Mouse (Mus musculus): ENCODE data around the gene Esyt2. TPM values are rescaled to one million over a fixed set of nuclear protein-coding genes. Genes with fewer than 3 reads are reported as not detected.
A peak's percentile ranks its signal among the peaks of the same experiment; 100 is the strongest.
"Not testable (repeated sequence)": the region's sequence is repeated elsewhere in the genome, so short reads cannot be mapped to it uniquely, and the experiment has no call there.

Gene Esyt2
- polyA plus RNA-seq, 1 experiment from 2014 or later: 12.1 TPM

DNA sequence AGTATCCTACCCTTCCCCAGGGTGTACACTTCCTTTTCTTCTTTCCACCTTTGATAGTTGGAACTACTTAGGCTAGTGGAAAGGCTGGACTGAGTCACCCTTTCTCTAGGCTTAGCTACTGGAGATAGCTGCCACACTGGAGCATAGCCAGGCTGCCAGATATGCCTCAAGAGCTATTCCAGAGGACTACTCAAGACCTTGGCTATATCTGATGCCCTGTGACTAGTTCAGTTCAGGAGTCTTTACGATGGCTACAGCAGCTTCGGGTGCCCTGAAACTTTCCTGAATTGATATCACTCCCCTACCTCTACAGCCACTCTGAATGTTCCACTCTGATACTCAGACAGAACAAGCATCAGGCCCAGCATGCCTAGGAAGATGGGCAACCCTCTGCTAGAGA is 16.2 kb upstream of the Esyt2 start:
- H3K9me3 ChIP-seq: no peaks in the 10 kb centered on the region
- no peak overlapping the region for H3K4me2 ChIP-seq
- no peak overlapping the region for H3K27ac ChIP-seq
- no peak overlapping the region for H3K9ac ChIP-seq
- H3K36me3 ChIP-seq (replicated peaks): no peaks in the 10 kb centered on the region
- peaks cover 13% of the 10 kb centered on the region for H3K4me1 ChIP-seq
- H3K27me3 ChIP-seq (replicated peaks): no peaks in the 10 kb centered on the region
- H3K4me3 ChIP-seq: no peak overlapping the region
- ATAC-seq (replicated peaks): no peak
- WGBS: 89% methylated on average over 2 of the region's 2 CpGs

DNA sequence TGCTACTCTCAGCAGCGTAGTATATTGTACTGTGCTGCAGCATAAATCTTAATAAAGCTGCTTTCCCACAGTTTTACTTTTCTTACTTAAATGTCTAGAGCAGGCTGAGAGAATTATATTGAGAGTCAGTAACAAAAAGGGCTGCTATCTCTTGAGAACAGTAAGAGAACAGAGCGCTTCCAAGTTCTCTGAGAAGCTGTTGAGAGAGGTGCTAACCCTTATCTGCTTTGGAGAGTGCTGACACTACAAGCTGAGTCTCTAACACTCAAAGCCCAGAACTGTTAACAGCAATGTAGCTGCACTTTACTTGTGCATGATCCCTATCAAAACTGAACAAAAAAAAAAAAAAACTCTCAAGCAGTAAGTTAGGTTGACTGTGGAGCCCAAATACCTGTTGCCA is 15.7 kb upstream of the Esyt2 start:
- H3K36me3 ChIP-seq (replicated peaks): no peaks in the 10 kb centered on the region
- H3K4me2 ChIP-seq: no peak overlapping the region
- no peak overlapping the region for H3K4me3 ChIP-seq
- no peaks in the 10 kb centered on the region for H3K27me3 ChIP-seq (replicated peaks)
- no peak overlapping the region for H3K9ac ChIP-seq
- no peak for ATAC-seq (replicated peaks)
- peaks cover 13% of the 10 kb centered on the region for H3K4me1 ChIP-seq
- 86% methylated on average over 2 of the region's 2 CpGs for WGBS
- H3K9me3 ChIP-seq: no peaks in the 10 kb centered on the region
- H3K27ac ChIP-seq: no peak overlapping the region

DNA sequence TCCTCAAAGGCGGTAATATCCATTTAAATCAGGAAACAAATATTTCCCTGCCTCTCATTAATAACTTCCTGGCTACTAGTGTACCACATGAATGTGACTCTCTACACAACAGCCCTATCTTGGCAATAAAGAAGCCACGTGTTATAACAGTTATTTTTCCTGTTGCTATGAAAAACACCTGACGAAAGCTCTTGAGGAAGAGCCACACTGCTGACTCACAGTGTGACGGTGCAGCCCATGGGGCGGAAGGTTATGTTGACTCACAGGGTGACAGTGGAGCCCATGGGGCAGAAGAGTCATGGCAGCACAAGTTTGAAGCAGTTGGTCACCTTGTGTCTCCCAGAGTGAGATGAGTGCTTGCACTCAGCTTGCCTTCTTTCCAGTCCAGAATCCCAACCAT is 11.5 kb upstream of the Esyt2 start:
- H3K27me3 ChIP-seq (replicated peaks): 0 out of 2 replicates have a peak, but pooled peaks cover 2% of the 10 kb centered on the region
- no peaks in the 10 kb centered on the region for H3K9me3 ChIP-seq
- H3K9ac ChIP-seq: no peak overlapping the region
- no peaks in the 10 kb centered on the region for H3K4me1 ChIP-seq
- H3K36me3 ChIP-seq (replicated peaks): no peaks in the 10 kb centered on the region
- H3K4me2 ChIP-seq: no peak overlapping the region
- 85% methylated on average over 5 of the region's 5 CpGs for WGBS
- no peak overlapping the region for H3K4me3 ChIP-seq
- no peak overlapping the region for H3K27ac ChIP-seq
- ATAC-seq (replicated peaks): no peak

DNA sequence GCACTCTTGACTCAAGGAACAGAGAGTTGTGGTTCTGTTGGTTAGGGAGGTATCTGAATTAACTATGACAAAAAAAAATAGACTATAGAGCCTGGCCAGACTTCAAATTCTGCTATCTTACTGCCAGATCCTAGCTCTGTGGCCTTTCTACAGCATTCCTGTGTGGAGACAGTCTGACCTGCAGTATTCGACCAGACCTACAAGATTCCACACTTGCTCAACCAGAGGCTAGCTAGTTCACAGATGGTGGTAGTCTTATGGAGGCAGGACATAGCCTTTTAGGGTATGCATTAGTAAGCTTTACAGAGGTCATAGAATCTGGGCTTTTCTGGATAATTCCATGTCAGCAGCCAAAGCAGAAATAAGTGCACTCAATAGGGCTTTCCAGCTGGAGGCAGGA is 10.5 kb upstream of the Esyt2 start:
- no peak for ATAC-seq (replicated peaks)
- H3K4me2 ChIP-seq: no peak overlapping the region
- no peak overlapping the region for H3K27ac ChIP-seq
- no peak overlapping the region for H3K4me3 ChIP-seq
- H3K27me3 ChIP-seq (replicated peaks): 0 out of 2 replicates have a peak, but pooled peaks cover 2% of the 10 kb centered on the region
- 88% methylated on average over 1 of the region's 1 CpGs for WGBS
- H3K9ac ChIP-seq: no peak overlapping the region
- H3K4me1 ChIP-seq: no peaks in the 10 kb centered on the region
- H3K9me3 ChIP-seq: no peaks in the 10 kb centered on the region
- no peaks in the 10 kb centered on the region for H3K36me3 ChIP-seq (replicated peaks)

DNA sequence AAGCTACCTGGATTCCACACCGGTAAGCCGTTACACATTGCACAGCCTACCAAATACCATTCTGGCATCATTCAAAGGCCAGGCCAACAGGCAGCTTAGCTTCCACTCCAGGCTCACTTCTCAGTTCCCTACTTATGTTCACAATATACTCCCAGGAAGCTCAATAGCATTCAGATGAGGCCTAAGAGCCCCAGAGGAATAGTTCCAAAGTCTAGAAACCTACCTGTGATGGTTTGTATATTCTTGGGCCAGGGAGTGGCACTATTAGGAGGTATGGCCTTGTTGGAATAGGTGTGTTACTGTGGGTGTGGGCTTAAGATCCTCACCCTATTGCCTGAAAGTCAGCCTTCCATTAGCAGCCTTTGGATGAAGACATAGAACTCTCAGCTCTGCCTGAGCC is 9.9 kb upstream of the Esyt2 start:
- no peaks in the 10 kb centered on the region for H3K9me3 ChIP-seq
- H3K27ac ChIP-seq: no peak overlapping the region
- H3K4me2 ChIP-seq: no peak overlapping the region
- no peak overlapping the region for H3K9ac ChIP-seq
- ATAC-seq (replicated peaks): no peak
- H3K4me3 ChIP-seq: no peak overlapping the region
- H3K36me3 ChIP-seq (replicated peaks): no peaks in the 10 kb centered on the region
- 96% methylated on average over 2 of the region's 2 CpGs for WGBS
- H3K27me3 ChIP-seq (replicated peaks): 0 out of 2 replicates have a peak, but pooled peaks cover 2% of the 10 kb centered on the region
- no peaks in the 10 kb centered on the region for H3K4me1 ChIP-seq

DNA sequence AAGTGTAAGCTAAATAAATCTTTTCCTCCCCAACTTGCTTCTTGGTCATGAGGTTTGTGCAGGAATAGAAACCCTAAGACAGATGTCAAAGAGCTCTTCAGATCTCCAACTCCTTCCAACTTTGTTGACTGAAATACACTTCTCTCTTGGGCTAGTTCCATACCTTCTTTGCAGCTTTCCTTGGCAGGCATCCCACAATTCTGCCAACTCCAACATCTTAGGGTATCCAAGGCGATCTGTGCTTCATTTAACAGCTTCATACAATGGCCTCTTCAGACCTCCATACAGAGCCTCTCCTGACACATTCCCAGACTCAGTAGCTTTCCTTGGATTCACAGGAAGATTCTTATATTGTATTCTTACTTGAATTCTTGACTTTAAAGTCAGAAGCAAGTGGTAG is 7.3 kb upstream of the Esyt2 start:
- Histone ChIP-seq H3K27me3 (replicated peaks) (0 out of 2 replicates have a peak, but pooled peaks cover 2% of the 10 kb centered on the region), H3K27ac (no peak overlapping the region), H3K9me3 (no peaks in the 10 kb centered on the region), H3K36me3 (replicated peaks) (no peaks in the 10 kb centered on the region), H3K4me1 (no peaks in the 10 kb centered on the region), H3K9ac (no peak overlapping the region), H3K4me2 (no peak overlapping the region), H3K4me3 (no peak overlapping the region)
- no peak for ATAC-seq (replicated peaks)
- WGBS: 56% methylated on average over 1 of the region's 1 CpGs

DNA sequence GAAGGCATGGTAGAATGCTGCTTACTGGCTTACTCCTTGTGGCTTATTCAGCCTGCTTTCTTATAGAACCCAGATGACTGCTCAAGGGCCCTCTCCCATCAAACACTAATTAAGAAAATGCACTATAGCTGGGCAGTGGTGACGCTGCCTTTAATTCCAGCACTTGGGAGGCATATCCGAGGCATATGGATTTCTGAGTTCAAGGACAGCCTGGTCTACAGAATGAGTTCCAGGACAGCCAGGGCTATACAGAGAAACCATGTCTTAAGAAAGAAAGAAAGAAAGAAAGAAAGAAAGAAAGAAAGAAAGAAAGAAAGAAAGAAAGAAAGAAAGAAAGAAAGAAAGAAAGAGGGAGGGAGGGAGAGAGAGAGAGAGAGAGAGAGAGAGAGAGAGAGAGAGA is 5.9 kb upstream of the Esyt2 start, which contains the start of gene Gm11027:
Gene Gm11027, plus strand, starts transcription at position 301 of the 400 bp plus-strand sequence.
- H3K36me3 ChIP-seq (replicated peaks); H3K4me2 ChIP-seq; H3K4me1 ChIP-seq; ATAC-seq (replicated peaks); H3K9me3 ChIP-seq; H3K4me3 ChIP-seq; H3K27me3 ChIP-seq (replicated peaks); H3K9ac ChIP-seq; H3K27ac ChIP-seq: not testable (repeated sequence)
- WGBS: 86% methylated on average over 2 of the region's 2 CpGs

DNA sequence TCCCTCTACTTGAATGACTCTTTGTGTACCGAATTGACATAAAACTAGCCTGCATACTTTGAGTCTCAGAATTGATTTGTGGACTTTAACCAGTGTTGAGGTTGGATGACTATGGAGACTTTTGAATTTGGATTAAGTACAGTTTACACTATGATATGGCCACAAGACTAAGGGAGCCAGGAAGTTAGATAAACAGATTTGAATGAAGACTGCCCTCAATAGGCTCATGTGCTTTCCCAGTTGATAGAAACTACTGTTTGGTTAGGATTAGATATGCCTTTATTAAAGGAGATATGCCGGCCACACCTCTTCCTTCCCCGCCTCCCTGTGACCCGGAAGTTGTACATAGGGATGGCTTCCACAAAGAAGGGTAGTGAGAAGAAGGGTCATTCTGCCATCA is 5.4 kb upstream of the Esyt2 start:
- H3K36me3 ChIP-seq (replicated peaks): no peaks in the 10 kb centered on the region
- no peak overlapping the region for H3K4me2 ChIP-seq
- WGBS: 94% methylated on average over 4 of the region's 4 CpGs
- ATAC-seq (replicated peaks): no peak
- no peak overlapping the region for H3K9ac ChIP-seq
- H3K27me3 ChIP-seq (replicated peaks): 0 out of 2 replicates have a peak, but pooled peaks cover 2% of the 10 kb centered on the region
- no peak overlapping the region for H3K4me3 ChIP-seq
- H3K4me1 ChIP-seq: peaks cover 2% of the 10 kb centered on the region; the same call in 1 of the 2 replicates
- no peak overlapping the region for H3K27ac ChIP-seq
- H3K9me3 ChIP-seq: no peaks in the 10 kb centered on the region

DNA sequence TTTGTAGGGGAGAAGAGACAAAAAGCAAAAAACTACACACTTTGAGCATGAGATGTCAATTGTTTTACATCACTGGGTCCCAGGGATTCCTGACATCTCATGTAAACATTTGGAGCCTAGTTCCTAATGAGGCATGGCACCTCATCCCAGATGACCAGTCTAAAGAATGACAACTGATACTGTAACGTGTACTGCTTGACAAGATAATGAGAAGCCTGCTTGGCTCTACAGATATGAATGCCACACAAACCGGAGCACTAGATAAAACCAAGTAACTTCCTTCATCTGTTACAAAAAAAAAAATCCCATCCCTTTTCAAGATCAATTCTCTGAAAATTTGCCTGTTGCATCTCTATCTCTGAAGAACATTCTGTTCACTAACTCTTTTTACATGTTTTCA is 4.0 kb upstream of the Esyt2 start:
- Histone ChIP-seq H3K27me3 (replicated peaks) (0 out of 2 replicates have a peak, but pooled peaks cover 2% of the 10 kb centered on the region), H3K9me3 (no peaks in the 10 kb centered on the region), H3K27ac (no peak overlapping the region), H3K4me1 (peaks cover 3% of the 10 kb centered on the region), H3K4me3 (no peak overlapping the region), H3K36me3 (replicated peaks) (no peaks in the 10 kb centered on the region), H3K9ac (no peak overlapping the region), H3K4me2 (no peak overlapping the region)
- WGBS: 82% methylated on average over 2 of the region's 2 CpGs
- ATAC-seq (replicated peaks): no peak

DNA sequence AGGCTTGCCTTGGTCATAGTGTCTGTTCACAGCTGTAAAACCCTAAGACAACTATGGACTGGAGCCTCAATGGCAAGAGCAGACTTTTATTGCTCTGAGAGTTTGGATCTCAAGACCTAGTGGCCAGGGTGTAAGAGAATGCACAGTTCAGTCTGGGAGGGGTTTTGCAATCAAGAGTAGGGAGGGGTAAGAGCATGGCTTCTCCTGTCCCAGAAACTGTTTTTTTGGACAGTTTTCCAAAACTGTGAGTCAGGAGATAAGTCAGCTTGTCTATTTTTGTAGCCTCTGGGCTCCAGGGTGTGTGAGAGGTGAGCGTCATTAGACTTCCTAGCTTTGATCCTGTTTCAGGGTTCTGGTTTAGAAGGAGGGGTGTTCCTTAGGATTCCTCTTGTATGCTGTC is 2.5 kb upstream of the Esyt2 start:
- no peak for ATAC-seq (replicated peaks)
- Histone ChIP-seq H3K4me1 (peaks cover 11% of the 10 kb centered on the region), H3K4me3 (no peak overlapping the region), H3K36me3 (replicated peaks) (no peaks in the 10 kb centered on the region), H3K9ac (no peak overlapping the region), H3K27ac (no peak overlapping the region), H3K9me3 (no peaks in the 10 kb centered on the region), H3K4me2 (no peak overlapping the region), H3K27me3 (replicated peaks) (no peaks in the 10 kb centered on the region)
- WGBS: 90% methylated on average over 1 of the region's 1 CpGs

DNA sequence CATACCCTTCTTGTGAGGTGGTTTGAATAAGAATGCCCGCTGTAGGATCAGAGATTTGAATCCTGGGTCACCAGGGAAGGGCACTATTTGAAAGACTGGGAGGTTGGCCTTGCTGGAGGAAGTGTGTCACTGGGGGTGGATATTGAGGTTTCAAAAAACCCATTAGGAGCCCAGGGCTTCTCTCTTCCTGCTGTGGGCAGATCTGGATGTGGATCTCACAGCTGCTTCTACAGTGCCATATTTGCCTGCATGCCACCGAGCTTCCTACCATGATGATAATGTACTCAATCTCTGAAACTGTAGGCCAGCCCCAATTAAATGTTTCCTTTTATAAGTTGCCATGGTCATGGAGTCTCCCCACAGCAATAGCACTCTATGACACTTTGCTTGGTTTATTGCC is 1.8 kb upstream of the Esyt2 start:
- no peak overlapping the region for H3K9ac ChIP-seq
- no peaks in the 10 kb centered on the region for H3K9me3 ChIP-seq
- no peaks in the 10 kb centered on the region for H3K36me3 ChIP-seq (replicated peaks)
- H3K4me3 ChIP-seq: no peak overlapping the region
- no peaks in the 10 kb centered on the region for H3K27me3 ChIP-seq (replicated peaks)
- H3K4me2 ChIP-seq: no peak overlapping the region
- H3K4me1 ChIP-seq: peaks cover 11% of the 10 kb centered on the region
- no peak overlapping the region for H3K27ac ChIP-seq
- WGBS: 99% methylated on average over 2 of the region's 2 CpGs
- ATAC-seq (replicated peaks): no peak

DNA sequence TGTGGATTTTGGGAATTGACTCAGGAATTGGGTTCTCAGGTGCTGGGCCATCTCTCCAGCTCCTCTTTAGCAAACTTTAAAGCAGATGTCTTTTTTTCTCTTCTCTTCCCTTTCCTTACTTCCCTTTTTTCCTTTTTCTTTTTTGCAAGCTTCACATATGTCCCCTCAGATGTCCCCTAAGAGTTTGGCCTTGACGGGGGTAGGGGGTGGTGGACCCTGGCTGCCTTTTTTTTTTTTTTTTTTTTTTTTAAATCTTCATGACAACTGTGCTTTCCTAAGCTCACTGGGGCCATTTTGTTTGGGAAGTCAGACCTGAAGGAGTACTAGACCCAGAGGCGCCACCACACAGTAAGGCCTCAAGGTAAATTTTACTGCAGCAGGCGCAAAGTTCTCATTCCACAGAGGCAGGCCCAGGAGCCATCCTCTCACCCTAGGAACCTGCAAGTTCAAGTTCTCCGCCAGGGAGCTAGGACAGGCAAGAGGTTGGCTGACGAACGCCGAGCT is 795 bp upstream of the Esyt2 start:
- WGBS: 0% methylated on average over 7 of the region's 7 CpGs

DNA sequence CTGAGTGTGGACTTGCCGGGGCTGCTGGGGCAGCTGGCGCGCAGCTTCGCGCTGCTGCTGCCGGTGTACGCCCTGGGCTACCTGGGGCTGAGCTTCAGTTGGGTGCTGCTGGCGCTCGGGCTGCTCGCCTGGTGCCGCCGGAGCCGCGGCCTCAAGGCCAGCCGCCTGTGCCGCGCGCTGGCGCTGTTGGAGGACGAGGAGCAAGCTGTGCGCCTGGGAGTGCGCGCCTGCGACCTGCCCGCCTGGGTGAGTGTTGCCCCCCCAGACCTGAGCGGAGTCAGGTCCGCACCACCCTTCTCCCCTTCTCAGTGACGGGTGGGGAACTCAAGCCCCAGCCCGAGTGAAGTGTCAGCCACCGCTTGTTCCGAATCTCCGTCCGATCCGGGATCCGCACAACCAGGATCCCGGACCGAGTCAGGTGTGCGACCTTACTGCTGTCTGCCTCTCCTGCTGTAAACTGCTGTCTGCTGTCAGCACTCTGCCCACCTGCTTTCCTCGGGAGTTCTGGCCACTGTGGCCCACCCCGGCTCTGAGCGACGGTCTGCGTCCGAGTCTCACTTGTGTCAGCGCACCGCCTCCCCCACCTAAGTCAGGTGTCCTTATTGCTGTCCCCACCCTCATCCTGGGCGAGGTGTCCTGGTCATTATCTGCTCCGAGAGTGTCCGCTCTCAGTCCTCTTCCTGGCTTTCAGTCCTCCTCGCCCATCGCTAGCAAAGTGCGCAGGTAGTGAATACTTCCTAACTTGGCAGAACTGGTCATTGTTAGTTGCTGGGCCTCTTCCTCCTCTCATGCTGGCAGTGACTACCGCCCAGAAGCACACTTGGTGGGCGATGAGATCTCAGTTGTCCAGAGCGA is 658 bp downstream of the Esyt2 start:
- peaks cover 11% of the 10 kb centered on the region for H3K4me1 ChIP-seq
- H3K9ac ChIP-seq: peak overlapping the region; percentile 89
- under 1% methylated on average over 55 of the region's 55 CpGs for WGBS
- H3K36me3 ChIP-seq (replicated peaks): no peaks in the 10 kb centered on the region
- no peaks in the 10 kb centered on the region for H3K9me3 ChIP-seq
- no peak for ATAC-seq (replicated peaks)
- peak overlapping the region; percentile 99 for H3K27ac ChIP-seq
- peak overlapping the region; percentile 80 for H3K4me3 ChIP-seq
- peak overlapping the region; percentile 87 for H3K4me2 ChIP-seq
- H3K27me3 ChIP-seq (replicated peaks): no peaks in the 10 kb centered on the region

More for the DNA sequence above, 795 bp upstream of the Esyt2 start:
- no peaks in the 10 kb centered on the region for H3K9me3 ChIP-seq
- H3K27me3 ChIP-seq (replicated peaks): no peaks in the 10 kb centered on the region
- peak overlapping the region; percentile 80 for H3K4me3 ChIP-seq
- H3K4me1 ChIP-seq: peaks cover 11% of the 10 kb centered on the region
- no peak for ATAC-seq (replicated peaks)
- H3K36me3 ChIP-seq (replicated peaks): no peaks in the 10 kb centered on the region
- peak overlapping the region; percentile 62 for H3K9ac ChIP-seq
- H3K27ac ChIP-seq: peak overlapping the region; percentile 99
- H3K4me2 ChIP-seq: peak overlapping the region; percentile 61
